Mouse (Mus musculus) liver, embryonic 14.5 days (tissue): ENCODE measurements around the gene Cs. TPM values are rescaled to one million over a fixed set of nuclear protein-coding genes. Genes with fewer than 3 reads are reported as not detected.

ENCODE experiments used
- ATAC-seq: fragments of 200-750 bp; cut with Nextera tagmentation; 2 replicates; pipeline ENCODE4 v1.8.0; 2017; ENCODE audit warnings: moderate number of reproducible peaks, mild to moderate bottlenecking, moderate library complexity; ENCODE audit not compliant: insufficient read depth
- DNase-seq, 3 experiments: peaks; one replicate each; pipeline ENCODE4 v3.0.0-alpha.2; 2012 to 2013; ENCODE audit warnings: low read depth in 3 of 3, low spot score in 3 of 3
- H3K27ac ChIP-seq: fragments of 300-500 bp; sonication (generic); 2 replicates; pipeline ENCODE4 v1.5.1; 2014; ENCODE audit warnings: moderate library complexity, mild to moderate bottlenecking, control low read depth, inconsistent platforms
- H3K27me3 ChIP-seq: fragments of 300-500 bp; sonication (generic); 2 replicates; pipeline ENCODE4 v1.6.1; 2014; ENCODE audit warnings: mild to moderate bottlenecking, low read length, moderate library complexity; ENCODE audit not compliant: control insufficient read depth, insufficient read depth
- H3K36me3 ChIP-seq: fragments of 300-500 bp; sonication (generic); replicated peaks from 2 replicates; pipeline ENCODE4 v1.6.1; 2014; ENCODE audit warnings: low read depth; ENCODE audit not compliant: control insufficient read depth, insufficient read depth
- H3K4me1 ChIP-seq, 2 experiments: fragments of 200-500 bp in 1 of 2; fragments of 300-500 bp in 1 of 2; sonication (generic) in 1 of 2; replicated peaks; 2 replicates each; pipeline ENCODE4 v1.6.1; 2012 to 2014; ENCODE audit warnings: antibody characterized with exemption in 1 of 2, inconsistent platforms in 1 of 2, low read length in 1 of 2; ENCODE audit not compliant: control insufficient read depth in 2 of 2, insufficient read depth in 2 of 2
- H3K4me2 ChIP-seq: fragments of 300-500 bp; sonication (generic); 2 replicates; pipeline ENCODE4 v1.6.1; 2014; ENCODE audit warnings: low read depth, mild to moderate bottlenecking, control low read depth, moderate library complexity
- H3K4me3 ChIP-seq, 2 experiments: fragments of 200-500 bp in 1 of 2; fragments of 300-500 bp in 1 of 2; sonication (generic) in 1 of 2; 2 replicates each; pipeline ENCODE4 v1.5.1; 2012 to 2014; ENCODE audit warnings: low read depth in 2 of 2, low read length in 2 of 2, mild to moderate bottlenecking in 2 of 2, control low read depth in 1 of 2, inconsistent platforms in 1 of 2, moderate library complexity in 1 of 2; ENCODE audit not compliant: insufficient read depth in 1 of 2
- H3K9ac ChIP-seq: fragments of 300-500 bp; sonication (generic); replicated peaks from 2 replicates; pipeline ENCODE4 v1.6.1; 2014; ENCODE audit warnings: mild to moderate bottlenecking, control low read depth, moderate library complexity
- H3K9me3 ChIP-seq: fragments of 300-500 bp; sonication (generic); 2 replicates; pipeline ENCODE4 v1.6.1; 2016; ENCODE audit warnings: low read length, mixed read lengths; ENCODE audit not compliant: control insufficient read depth
- CTCF ChIP-seq: IDR thresholded peaks from 2 replicates; pipeline ENCODE4 v1.5.1; 2016; ENCODE audit warnings: antibody characterized with exemption, low read depth, control low read depth
- EP300 ChIP-seq: IDR thresholded peaks from 2 replicates; pipeline ENCODE4 v1.6.1; 2016; ENCODE audit warnings: antibody characterized with exemption, low read depth
- WGBS: fragments of 180-500 bp; shearing (Covaris S2); extraction: QIAGEN DNeasy Blood & Tissue Kit; methylation state at CpG from one replicate; pipeline ENCODE4 v1.1.7; 2014; ENCODE audit not compliant: insufficient replicate concordance; 5-methylcytosine and 5-hydroxymethylcytosine counted together
- polyA plus RNA-seq, 2 experiments: library from polyadenylated mRNA; depleted of rRNA in 1 of 2; stranded (reverse) in 1 of 2; unstranded in 1 of 2; fragments of >200 nt; fragmentation: Nextera tagmentation in 1 of 2; extraction: Ambion mirVana in 1 of 2; gene quantifications; 2 replicates each; pipeline versions ENCODE4 v1.2.1 to v1.2.3; 2012 to 2014

The Cs gene
- polyA plus RNA-seq, 2 experiments = 80.5 to 117 TPM

DNA sequence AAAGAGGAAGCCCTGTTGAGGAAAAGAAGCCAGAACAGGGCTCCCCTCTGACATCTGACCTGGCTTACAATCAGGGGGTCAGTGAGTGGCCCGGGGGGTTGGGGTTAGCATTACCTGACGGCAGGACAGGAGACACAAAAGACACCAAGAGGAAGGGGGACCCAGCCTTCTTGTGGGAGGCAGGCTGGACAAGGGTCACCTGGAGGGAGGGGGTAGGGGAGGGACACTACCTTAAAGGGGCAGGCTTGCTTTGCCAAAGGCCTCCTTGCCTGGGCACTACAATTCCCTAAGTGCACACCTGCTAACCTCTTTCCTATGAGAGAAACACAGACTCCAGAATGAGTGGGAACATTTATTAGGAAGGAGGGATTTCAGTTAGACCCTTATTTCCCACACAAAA is 63.5 kb downstream of the Cs start, which contains the start of gene Slc39a5:
Gene Slc39a5, minus strand, starts transcription at position 174 of the 400 bp plus-strand sequence.
- Histone ChIP-seq H3K9ac (no peak within 1 kb of the TSS), H3K4me2 (peak within 1 kb of the TSS; percentile 39), H3K27ac (no peak within 1 kb of the TSS), H3K4me3 (peak within 1 kb of the TSS; percentile 43 to 46), H3K27me3 (no peaks in the 10 kb centered on the region), H3K4me1 (no peaks in the 10 kb centered on the region; a peak in 1 of 4 replicates), H3K9me3 (no peaks in the 10 kb centered on the region), H3K36me3 (no peaks in the 10 kb centered on the region; the same call in 1 of the 2 replicates)
- WGBS = 53% methylated on average over 2 of the region's 2 CpGs
- DNase-seq (no peak), ATAC-seq (no peak)
- no peak for TF ChIP-seq CTCF
- TF ChIP-seq EP300 = no peak

DNA sequence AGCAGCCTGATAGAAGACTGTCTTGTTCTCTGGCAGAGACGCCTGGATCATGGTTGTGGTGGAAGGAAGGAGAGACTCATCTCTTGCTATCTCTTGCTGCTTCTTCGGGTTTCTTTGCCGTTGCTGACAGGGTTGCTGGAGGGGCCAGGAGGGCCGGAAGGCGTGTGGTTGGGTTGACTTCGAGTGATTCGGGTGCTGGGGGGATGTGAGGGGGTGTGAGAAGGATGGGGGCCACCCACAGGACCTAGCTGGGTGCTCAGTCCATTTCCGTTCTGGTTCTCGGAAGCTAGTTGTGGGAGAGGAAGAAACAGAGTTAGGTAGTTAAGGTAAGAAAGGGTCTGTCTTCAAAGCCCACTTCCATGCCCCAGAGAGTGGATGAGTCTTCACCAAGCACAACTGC is 64.1 kb downstream of the Cs start:
- Histone ChIP-seq H3K36me3 (no peaks in the 10 kb centered on the region; the same call in 1 of the 2 replicates), H3K9ac (no peak overlapping the region), H3K27me3 (no peaks in the 10 kb centered on the region), H3K9me3 (no peaks in the 10 kb centered on the region), H3K27ac (no peak overlapping the region), H3K4me1 (no peaks in the 10 kb centered on the region), H3K4me3 (no peak overlapping the region), H3K4me2 (no peak overlapping the region)
- ATAC-seq (no peak), DNase-seq (no peak)
- 59% methylated on average over 9 of the region's 9 CpGs for WGBS
- TF ChIP-seq EP300 = no peak
- TF ChIP-seq CTCF = no peak

DNA sequence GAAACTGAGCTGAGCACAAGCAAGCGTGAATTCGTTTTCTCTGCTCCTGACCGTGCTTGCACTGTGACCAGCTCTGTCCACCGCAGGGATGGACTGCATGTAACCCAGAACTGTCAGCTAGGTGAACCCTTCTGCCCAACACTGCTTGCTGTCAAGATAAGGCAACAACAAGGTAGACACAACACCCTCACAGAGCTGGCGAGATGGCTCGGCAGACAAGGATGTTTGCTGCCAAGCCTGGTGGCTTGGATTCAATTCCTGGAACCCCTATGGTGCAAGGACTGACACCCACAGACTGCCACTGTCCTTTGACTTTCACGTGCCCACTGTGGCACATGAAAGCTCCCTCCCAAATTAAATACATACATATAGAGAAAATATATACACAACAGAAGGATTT is 66.4 kb downstream of the Cs start:
- H3K27me3 ChIP-seq = no peaks in the 10 kb centered on the region
- DNase-seq (no peak), ATAC-seq (no peak)
- H3K36me3 ChIP-seq = no peaks in the 10 kb centered on the region; the same call in 1 of the 2 replicates
- no peak overlapping the region for H3K4me2 ChIP-seq
- peaks cover 0 to 5% of the 10 kb centered on the region in 2 experiments; a peak in 1 of 4 replicates for H3K4me1 ChIP-seq
- TF ChIP-seq CTCF (no peak), EP300 (no peak)
- no peak overlapping the region for H3K27ac ChIP-seq
- H3K9ac ChIP-seq = no peak overlapping the region
- no peaks in the 10 kb centered on the region for H3K9me3 ChIP-seq
- WGBS = 74% methylated on average over 7 of the region's 7 CpGs
- H3K4me3 ChIP-seq = no peak overlapping the region

DNA sequence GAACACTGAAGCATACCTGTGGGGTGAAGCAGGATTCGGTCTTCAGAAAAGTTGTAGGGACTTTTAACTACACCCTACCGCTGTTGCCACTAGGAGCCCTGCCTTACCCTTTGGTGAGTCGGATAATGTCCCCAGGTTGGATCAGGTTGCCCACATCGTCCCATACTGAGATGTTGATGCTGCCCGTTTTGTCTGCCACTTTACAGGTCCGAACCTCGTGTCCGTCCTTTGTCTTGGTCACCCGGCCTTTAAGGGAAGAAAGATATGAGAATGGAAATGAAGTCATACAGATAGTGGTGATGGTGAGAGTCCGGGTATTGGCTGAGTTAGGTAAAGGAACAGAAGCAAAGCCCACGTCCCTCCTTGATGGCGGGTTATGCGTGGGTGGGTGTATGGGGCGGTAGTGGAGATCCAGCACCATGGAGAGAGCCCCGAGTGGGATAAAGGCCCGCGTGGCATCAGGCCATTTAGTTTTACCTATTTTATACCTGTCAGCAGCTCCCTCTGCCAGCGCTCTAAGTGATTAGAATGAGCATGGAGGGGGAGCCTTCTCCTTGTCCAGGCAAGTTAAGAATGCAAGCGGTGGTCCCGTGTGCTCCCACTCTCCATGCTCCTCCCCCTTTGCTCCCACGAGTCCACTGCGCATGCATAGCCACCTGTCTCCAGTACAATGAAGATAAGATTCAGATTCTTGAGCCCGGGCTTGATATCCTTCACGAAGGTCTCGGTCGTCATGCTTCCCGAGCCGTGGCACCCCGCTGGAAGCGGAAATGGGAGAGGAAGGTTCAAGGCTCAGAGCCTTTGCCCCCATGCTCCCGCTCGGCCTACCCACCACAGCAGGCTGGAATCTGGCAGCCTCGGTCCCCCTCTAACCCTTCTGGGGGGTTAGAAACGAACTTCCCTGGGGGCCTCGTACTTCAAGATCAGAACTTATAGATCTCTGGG is 71.3 kb downstream of the Cs start:
- TF ChIP-seq EP300 = no peak
- no peak for TF ChIP-seq CTCF
- H3K4me2 ChIP-seq = peak overlapping the region; percentile 86
- peak overlapping the region; percentile 71 for H3K9ac ChIP-seq
- H3K36me3 ChIP-seq = no peaks in the 10 kb centered on the region; the same call in 1 of the 2 replicates
- ATAC-seq (no peak), DNase-seq (no peak)
- 17% methylated on average over 35 of the region's 35 CpGs for WGBS
- H3K27ac ChIP-seq = peak overlapping the region; percentile 4; the same call in 1 of the 2 replicates
- peaks cover 8 to 23% of the 10 kb centered on the region in 2 experiments for H3K4me1 ChIP-seq
- no peaks in the 10 kb centered on the region for H3K27me3 ChIP-seq
- no peaks in the 10 kb centered on the region for H3K9me3 ChIP-seq
- H3K4me3 ChIP-seq = peak overlapping the region; percentile 78 to 79
